Mouse (Mus musculus) olfactory bulb, adult 2 months (tissue): Measurements from ENCODE around the gene Ccdc148.

ENCODE experiments used
- CTCF ChIP-seq: fragments of 200-500 bp; IDR thresholded peaks from 2 replicates; pipeline ENCODE4 v1.5.1; 2012; ENCODE audit warnings: low read depth, mild to moderate bottlenecking, low read length, moderate library complexity; ENCODE audit not compliant: insufficient read depth
- POLR2A ChIP-seq: fragments of 200-500 bp; IDR thresholded peaks from 2 replicates; pipeline ENCODE4 v1.6.1; 2012; ENCODE audit warnings: mild to moderate bottlenecking, low read depth, low read length, moderate library complexity; ENCODE audit not compliant: insufficient read depth

GRCm38 (mm10) chr2:58842443-58842842 lies 318.0 kb downstream of the Ccdc148 start:
- no peak for TF ChIP-seq CTCF
- no peak for TF ChIP-seq POLR2A
